Mouse (Mus musculus): ENCODE results near the gene Scarb1.

Gene Scarb1

GRCm38 (mm10) chr5:125330656-125331055 is 10.2 kb downstream of the Scarb1 start:
- no peak for DNase-seq

- DNase-seq: no peak
Measured at GRCm38 (mm10) chr5:125330191-125330590, 10.7 kb downstream of the Scarb1 start.

- no peak for DNase-seq
Measured at GRCm38 (mm10) chr5:125327596-125328385, 13.1 kb downstream of the Scarb1 start.

GRCm38 (mm10) chr5:125326351-125326750 is 14.5 kb downstream of the Scarb1 start:
- DNase-seq: no peak

- no peak for DNase-seq
Measured at GRCm38 (mm10) chr5:125325931-125326330, 15.0 kb downstream of the Scarb1 start.

GRCm38 (mm10) chr5:125325285-125325684 is 15.6 kb downstream of the Scarb1 start:
- DNase-seq: no peak

- DNase-seq: no peak
Measured at GRCm38 (mm10) chr5:125323939-125324480, 16.9 kb downstream of the Scarb1 start.

GRCm38 (mm10) chr5:125323128-125323527 is 17.8 kb downstream of the Scarb1 start:
- no peak for DNase-seq

- DNase-seq: no peak
Measured at GRCm38 (mm10) chr5:125321836-125322235, 19.1 kb downstream of the Scarb1 start.

- no peak for DNase-seq
Measured at GRCm38 (mm10) chr5:125319057-125319800, 21.7 kb downstream of the Scarb1 start.

GRCm38 (mm10) chr5:125317953-125318352 is 22.9 kb downstream of the Scarb1 start:
- no peak for DNase-seq

- no peak for DNase-seq
Measured at GRCm38 (mm10) chr5:125317296-125317695, 23.6 kb downstream of the Scarb1 start.

GRCm38 (mm10) chr5:125316771-125317170 is 24.1 kb downstream of the Scarb1 start:
- DNase-seq: peak; percentile 40

- DNase-seq: no peak
Measured at GRCm38 (mm10) chr5:125315110-125315509, 25.8 kb downstream of the Scarb1 start.

- DNase-seq: no peak
Measured at GRCm38 (mm10) chr5:125313991-125314390, 26.9 kb downstream of the Scarb1 start.

- DNase-seq: no peak
Measured at GRCm38 (mm10) chr5:125312970-125313597, 27.8 kb downstream of the Scarb1 start.

- no peak for DNase-seq
Measured at GRCm38 (mm10) chr5:125310986-125311385, 29.9 kb downstream of the Scarb1 start.

GRCm38 (mm10) chr5:125309193-125309592 is 31.7 kb downstream of the Scarb1 start:
- DNase-seq: no peak

- no peak for DNase-seq
Measured at GRCm38 (mm10) chr5:125306824-125307223, 34.1 kb downstream of the Scarb1 start.

- no peak for DNase-seq
Measured at GRCm38 (mm10) chr5:125306372-125306771, 34.5 kb downstream of the Scarb1 start.

GRCm38 (mm10) chr5:125305229-125306081 is 35.4 kb downstream of the Scarb1 start:
- DNase-seq: no peak

GRCm38 (mm10) chr5:125304245-125304856 is 36.5 kb downstream of the Scarb1 start:
- no peak for DNase-seq
